Mouse (Mus musculus) T-cell, adult 2 months (primary cell): ENCODE measurements around the gene Vwf.
A peak's percentile ranks its signal among the peaks of the same experiment; 100 is the strongest.

Experiments
- DNase-seq: peaks from one replicate; pipeline ENCODE4 v3.0.0; 2022; ENCODE audit warnings: low spot score

Vwf gene

GRCm38 (mm10) chr6:125546474-125546873, at the start of gene Vwf:
Vwf (plus strand) TSS chr6:125546774.
- DNase-seq = no peak

GRCm38 (mm10) chr6:125498062-125498461, 48.5 kb upstream of the Vwf start:
- DNase-seq = no peak

- no peak for DNase-seq
Observed at GRCm38 (mm10) chr6:125503186-125503802, 43.3 kb upstream of the Vwf start.

GRCm38 (mm10) chr6:125504622-125505355, 41.8 kb upstream of the Vwf start:
- DNase-seq = no peak

GRCm38 (mm10) chr6:125506427-125506826, 40.1 kb upstream of the Vwf start:
- DNase-seq = no peak

- no peak for DNase-seq
Observed at GRCm38 (mm10) chr6:125509783-125510182, 36.8 kb upstream of the Vwf start.

- no peak for DNase-seq
Observed at GRCm38 (mm10) chr6:125510645-125511044, 35.9 kb upstream of the Vwf start.

GRCm38 (mm10) chr6:125511196-125511595, 35.4 kb upstream of the Vwf start:
- DNase-seq = no peak

- no peak for DNase-seq
Observed at GRCm38 (mm10) chr6:125512950-125513596, 33.5 kb upstream of the Vwf start.

- no peak for DNase-seq
Observed at GRCm38 (mm10) chr6:125515503-125516315, 30.9 kb upstream of the Vwf start.

- no peak for DNase-seq
Observed at GRCm38 (mm10) chr6:125521558-125522193, 24.9 kb upstream of the Vwf start.

- DNase-seq = peak; percentile 23
Observed at GRCm38 (mm10) chr6:125524027-125524426, 22.5 kb upstream of the Vwf start.

- no peak for DNase-seq
Observed at GRCm38 (mm10) chr6:125526066-125526465, 20.5 kb upstream of the Vwf start.

- DNase-seq = no peak
Observed at GRCm38 (mm10) chr6:125528614-125529200, 17.9 kb upstream of the Vwf start.

GRCm38 (mm10) chr6:125529479-125529878, 17.1 kb upstream of the Vwf start:
- DNase-seq = no peak

- no peak for DNase-seq
Observed at GRCm38 (mm10) chr6:125533104-125533650, 13.4 kb upstream of the Vwf start.

GRCm38 (mm10) chr6:125534990-125535389, 11.6 kb upstream of the Vwf start:
- DNase-seq = no peak

GRCm38 (mm10) chr6:125538469-125538868, 8.1 kb upstream of the Vwf start:
- DNase-seq = no peak

- DNase-seq = no peak
Observed at GRCm38 (mm10) chr6:125539423-125539822, 7.2 kb upstream of the Vwf start.

GRCm38 (mm10) chr6:125540199-125540598, 6.4 kb upstream of the Vwf start:
- DNase-seq = no peak

GRCm38 (mm10) chr6:125540826-125541225, 5.7 kb upstream of the Vwf start:
- DNase-seq = no peak
